Mouse (Mus musculus): ENCODE results near the gene Dazap2.

Dazap2 gene

GRCm38 (mm10) chr15:100636700-100637501 lies 21.8 kb downstream of the Dazap2 start, which contains the start of gene Smagp:
Gene Smagp (minus strand): TSS chr15:100636940.
- CTCF ChIA-PET, result interaction anchor here (0.5 to 1.3 kb wide), 5 partner anchors 9 to 1249 kb away, joined by 3 to 8 read pairs (median 3); no protein-coding TSS in a partner anchor

- CTCF ChIA-PET, result interaction anchor here (0.6 to 1.3 kb wide), 5 partner anchors 8 to 1249 kb away, joined by 3 to 8 read pairs (median 4); no protein-coding TSS in a partner anchor
Observed at GRCm38 (mm10) chr15:100637661-100638060, 22.5 kb downstream of the Dazap2 start.

DNA sequence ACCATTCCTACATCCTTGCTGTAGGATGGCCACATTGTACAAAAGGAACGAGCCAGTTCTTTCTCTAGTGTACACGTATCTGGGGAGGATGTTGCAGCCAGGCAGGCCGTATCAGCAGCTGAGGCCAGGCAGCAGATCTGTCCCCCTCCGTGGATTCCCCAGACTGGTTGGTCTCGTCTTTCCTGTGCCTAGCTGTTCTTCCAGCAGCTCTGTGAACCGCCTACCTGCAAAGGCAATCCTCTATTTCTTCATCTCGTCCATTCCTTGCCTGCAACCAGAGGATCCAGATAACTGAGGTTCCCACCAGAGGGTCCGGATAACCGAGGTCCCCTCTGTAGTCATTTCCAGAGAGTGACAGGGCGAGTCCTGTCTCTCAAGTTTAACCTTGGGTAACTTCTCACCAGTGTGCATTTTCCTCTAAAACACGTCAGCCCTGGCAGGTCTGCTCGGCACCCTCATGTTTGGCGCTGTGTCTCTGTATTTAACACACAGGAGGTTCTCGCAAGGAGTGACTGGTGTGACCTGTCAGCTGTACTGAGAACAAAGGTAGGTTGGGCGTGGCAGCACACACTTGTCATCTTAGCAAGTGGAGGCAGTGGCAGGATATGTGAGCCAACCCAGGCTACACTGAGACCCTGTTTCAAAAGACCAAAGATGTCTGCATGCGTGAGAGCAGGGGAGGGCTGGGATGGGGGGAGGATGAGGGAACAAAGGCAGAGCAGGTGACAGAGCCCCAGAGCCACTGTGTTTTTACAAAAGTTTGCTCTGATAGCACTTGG lies 25.0 kb downstream of the Dazap2 start:
- CTCF ChIA-PET, result interaction anchor here (0.6 kb wide), 1 partner anchor 87 kb away, joined by 8 read pairs; no protein-coding TSS in a partner anchor

DNA sequence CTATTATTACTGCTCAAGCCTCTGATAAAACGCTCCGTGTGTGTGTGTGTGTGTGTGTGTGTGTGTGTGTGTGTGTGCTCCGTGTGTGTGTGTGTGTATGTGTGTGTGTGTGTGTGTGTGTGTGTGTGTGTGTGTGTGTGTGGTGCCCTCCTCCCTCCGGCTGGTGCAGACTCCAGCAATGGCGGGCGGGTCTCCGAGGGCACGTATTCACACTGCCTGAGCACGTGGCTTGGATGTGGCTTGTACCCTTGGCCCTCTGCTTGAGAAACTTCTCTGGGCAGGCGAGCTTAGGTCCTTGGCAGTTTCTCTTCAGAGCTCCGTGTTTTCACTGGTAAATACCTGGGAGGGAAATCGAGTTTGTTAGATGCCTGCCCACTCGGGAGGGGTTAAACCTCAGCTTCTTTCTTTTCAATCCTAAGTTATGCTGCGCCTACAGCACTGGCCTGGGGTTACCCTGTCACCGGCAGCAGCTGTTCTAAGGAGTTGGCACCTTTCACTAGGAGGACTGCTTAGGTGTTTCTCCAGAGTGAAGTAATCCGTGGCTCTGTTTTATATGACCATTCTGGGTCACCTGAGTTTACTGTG lies 26.2 kb downstream of the Dazap2 start:
- CTCF ChIA-PET, result interaction anchor here (0.6 to 1.1 kb wide), 2 partner anchors 23 to 85 kb away, joined by 3 to 8 read pairs; no protein-coding TSS in a partner anchor

GRCm38 (mm10) chr15:100642451-100642850 lies 27.3 kb downstream of the Dazap2 start:
- CTCF ChIA-PET, result interaction anchor here (0.7 kb wide), 3 partner anchors 9 to 48 kb away, joined by 7 to 8 read pairs (median 8); no protein-coding TSS in a partner anchor

GRCm38 (mm10) chr15:100646161-100646560 lies 31.0 kb downstream of the Dazap2 start:
- CTCF ChIA-PET, result interaction anchor here (0.5 kb wide), 1 partner anchor 11 kb away, joined by 3 read pairs; no protein-coding TSS in a partner anchor

GRCm38 (mm10) chr15:100650111-100650510 lies 35.0 kb downstream of the Dazap2 start:
- CTCF ChIA-PET, result no interaction called here

GRCm38 (mm10) chr15:100651610-100652009 lies 36.5 kb downstream of the Dazap2 start:
- CTCF ChIA-PET, result interaction anchor here (0.6 to 0.7 kb wide), 2 partner anchors 9 to 1415 kb away, joined by 3 to 8 read pairs; no protein-coding TSS in a partner anchor

DNA sequence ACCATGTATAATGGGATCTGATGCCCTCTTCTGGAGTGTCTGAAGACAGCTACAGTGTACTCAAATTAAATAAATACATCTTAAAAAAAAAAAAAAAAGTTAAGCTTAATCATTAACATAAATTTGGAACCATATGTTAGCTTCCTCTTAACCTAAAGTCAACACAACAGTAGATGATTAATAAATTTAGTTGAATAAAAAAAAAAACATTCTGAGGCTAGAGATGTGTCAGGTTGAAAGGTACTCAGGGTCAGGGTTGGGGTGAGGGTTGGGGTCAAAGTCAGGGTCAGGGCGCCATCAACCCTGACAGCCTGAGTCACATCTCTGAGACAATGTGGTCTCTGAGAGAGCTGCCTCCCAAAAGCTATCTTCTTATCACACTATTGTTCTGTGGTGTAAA lies 39.1 kb downstream of the Dazap2 start:
- CTCF ChIA-PET, result interaction anchor here (0.7 to 0.8 kb wide), 2 partner anchors 11 to 49 kb away, joined by 3 to 4 read pairs; no protein-coding TSS in a partner anchor

DNA sequence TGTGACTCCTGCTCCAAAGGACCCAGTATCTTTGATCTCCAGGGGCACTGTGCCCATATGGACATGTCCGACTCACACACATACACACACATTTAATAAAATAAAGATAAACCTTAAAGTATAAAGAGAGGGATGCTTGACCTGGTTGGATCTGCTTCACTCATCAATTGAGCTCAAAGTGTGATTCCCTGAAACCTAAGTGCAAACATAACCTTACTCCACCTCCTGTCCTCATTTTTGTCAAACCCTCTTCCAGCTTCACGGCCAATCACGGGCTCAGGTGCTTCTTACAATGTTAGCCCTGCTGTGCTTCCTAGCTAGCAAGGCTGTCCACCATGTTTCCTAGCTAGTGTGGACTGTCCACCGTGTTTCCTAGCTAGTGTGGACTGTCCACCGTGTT lies 40.1 kb downstream of the Dazap2 start:
- CTCF ChIA-PET, result interaction anchor here (0.6 kb wide), 1 partner anchor 17 kb away, joined by 3 read pairs; no protein-coding TSS in a partner anchor

GRCm38 (mm10) chr15:100660306-100660705 lies 45.2 kb downstream of the Dazap2 start:
- CTCF ChIA-PET, result no interaction called here

DNA sequence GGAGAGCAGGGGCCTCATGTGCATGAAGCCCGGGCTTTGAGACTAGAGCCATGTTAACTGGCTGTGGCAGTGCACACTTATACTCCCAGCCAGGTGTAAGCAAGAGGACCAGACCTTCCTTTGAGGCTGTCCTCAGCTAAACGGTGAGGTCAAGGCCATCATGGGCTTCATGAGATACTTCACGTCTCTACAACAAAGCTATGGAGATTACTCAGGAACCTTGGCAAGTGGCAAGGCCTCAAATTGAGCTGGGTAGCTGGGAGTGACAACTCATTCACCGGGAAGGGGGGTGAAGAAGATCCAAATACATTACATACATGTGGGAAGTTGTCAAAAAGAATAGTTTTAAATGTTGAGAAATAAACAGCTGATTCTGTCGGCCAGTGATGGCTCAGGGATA lies 45.7 kb downstream of the Dazap2 start:
- CTCF ChIA-PET, result no interaction called here

DNA sequence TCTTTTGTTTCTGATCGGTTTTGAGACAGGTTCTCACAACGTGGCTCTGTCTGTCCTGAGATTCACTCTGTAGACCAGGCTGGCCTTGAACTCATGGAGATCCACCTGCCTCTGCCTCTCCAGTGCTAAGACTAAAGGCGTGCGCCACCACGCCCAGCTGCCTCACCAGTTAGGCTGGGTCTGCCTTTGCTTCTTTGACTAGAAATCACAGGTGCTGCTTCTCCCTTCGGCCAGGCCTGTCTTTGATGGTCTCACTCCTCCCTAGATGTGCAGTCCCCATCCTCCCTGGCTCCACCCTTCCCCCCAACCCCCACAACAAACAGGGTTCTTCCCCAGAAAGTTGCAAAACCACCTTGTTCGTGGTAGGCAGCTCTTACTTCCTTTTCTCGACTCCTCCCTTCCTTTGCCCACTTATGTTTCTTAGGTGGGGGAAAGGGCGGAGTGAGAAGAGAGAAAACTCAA lies 49.7 kb downstream of the Dazap2 start:
- CTCF ChIA-PET, result interaction anchor here (0.8 to 1.3 kb wide), 2 partner anchors 12 to 18 kb away, joined by 3 to 11 read pairs; no protein-coding TSS in a partner anchor

DNA sequence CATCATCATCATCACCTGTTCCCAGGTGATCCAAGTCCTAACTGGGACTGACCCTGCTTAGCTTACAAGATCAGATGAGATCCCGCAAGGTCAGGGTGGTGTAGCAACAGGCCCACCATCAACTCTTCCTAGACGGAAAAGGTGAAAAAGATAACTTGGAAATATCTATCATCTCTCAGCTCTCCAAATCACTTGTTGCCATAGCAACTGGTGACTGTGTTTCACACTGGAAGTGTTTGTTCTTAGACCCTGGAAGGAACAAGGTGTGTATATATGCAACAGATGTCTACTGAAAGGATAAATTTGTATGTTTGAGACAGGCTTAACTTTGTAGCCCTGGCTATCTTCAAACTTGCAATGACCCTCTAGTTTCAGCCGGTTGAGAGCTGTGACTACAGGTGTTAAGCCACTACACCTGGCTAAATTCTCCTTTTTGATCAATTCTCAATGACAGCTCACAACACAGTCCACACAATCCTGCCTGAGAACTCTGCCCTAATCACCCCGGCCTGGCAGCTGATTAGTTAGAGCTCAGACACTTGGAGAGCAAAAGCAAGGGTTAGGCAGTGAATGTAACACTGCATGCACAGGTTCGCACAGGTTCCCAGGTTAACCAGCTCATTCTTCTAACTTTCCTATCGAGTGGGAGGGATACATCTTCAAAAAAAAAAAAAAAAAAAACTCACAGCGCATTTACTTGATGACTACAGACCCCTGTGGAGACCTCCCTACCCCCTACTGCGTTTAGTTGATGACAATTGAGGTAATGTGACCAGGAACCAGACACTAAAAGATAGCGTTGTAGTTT lies 50.5 kb downstream of the Dazap2 start:
- CTCF ChIA-PET, result interaction anchor here (0.6 to 0.8 kb wide), 2 partner anchors 17 to 1392 kb away, joined by 4 to 11 read pairs; no protein-coding TSS in a partner anchor

DNA sequence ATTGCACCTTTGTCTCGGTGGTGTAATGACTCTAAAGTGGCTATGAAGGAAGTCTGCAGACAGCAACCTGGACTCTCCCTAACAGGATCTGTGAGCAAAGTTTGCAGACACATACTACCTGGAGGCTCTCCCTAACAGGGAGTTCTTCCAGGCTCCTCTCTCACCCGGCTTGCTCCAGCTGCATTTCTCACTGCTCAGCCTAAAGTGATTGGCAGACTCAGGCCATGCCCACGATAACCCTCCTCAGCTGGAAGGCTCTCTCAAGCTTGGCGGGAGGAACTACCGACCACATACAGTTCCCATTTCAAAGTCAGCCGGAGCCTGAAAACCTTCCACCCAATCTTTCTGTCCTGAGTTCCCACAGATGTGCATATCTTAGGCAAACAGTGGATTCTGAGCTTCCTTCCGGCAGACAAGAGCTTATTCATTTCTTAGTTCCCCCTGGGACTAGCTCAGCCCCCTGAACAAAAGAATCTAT lies 51.1 kb downstream of the Dazap2 start:
- CTCF ChIA-PET, result no interaction called here

DNA sequence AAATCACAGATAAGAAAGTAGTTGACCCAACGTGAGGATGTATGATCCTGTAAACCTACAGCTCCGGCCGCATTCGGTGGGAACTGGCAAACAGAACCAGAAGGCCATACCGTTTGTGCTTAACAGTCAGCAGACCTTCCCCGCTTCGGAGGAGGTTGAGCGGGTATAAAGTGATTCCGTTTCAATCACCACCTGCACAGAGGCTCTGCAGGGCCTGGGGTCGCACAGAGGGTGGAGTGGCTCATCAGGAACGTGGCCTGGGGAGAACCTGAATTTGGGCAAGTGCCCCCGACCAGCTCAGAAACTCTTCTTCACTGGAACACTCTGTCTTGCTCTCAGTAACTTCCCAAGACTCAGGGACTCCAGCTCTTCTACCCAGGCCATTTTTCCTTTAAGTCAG lies 51.7 kb downstream of the Dazap2 start:
- CTCF ChIA-PET, result no interaction called here

DNA sequence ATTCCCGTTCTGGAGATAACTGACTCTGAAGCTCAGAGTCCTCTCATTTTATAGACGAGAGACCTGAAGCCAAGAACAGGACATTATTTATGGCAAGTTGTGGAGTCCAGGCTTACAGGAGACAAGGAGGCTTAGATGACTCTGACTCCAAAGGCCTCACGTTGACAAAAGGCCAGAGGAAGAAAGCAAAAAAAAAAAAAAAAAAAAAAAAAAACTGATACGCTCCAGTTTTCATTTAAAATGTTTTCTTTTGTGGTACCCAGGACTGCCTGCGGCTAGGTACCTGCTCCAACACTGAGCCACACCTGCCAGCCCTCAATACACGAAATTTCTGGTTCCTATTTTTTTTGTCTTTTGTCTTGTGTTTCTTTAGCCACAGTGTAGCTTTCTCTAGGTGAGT lies 52.3 kb downstream of the Dazap2 start:
- CTCF ChIA-PET, result no interaction called here

DNA sequence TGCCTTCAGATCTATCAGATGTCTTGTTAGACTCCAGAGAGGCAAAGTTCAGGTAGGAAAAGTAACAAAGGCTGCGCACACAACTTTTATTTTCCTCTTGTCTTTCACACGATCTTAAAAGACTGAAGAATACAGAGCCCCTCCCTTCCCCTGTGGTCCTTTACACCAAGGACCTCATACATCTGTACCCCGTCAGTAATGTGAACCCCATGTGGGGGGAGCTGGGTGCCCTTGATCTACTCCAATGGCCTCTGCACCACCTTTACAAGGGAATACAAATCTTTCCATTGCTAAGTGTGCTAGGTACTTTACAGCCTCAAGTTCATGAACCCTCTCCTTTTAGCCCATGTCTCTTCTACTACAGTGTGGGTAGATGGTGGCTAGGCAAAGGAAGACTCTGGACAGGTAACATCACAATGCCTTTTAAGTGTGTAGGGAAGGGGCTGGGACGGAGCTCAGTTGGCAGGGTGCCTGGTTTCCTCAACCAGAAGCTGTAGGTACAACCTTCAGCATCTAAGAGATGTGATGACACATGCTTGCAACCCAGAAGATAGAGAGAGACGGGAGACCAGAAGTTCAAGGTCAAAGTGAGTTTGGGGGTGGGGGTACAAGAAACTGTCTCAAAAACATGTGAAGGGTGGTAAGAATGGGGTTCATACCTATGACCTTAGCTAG lies 52.9 kb downstream of the Dazap2 start:
- CTCF ChIA-PET, result interaction anchor here (0.7 kb wide), 1 partner anchor 37 kb away, joined by 15 read pairs; no protein-coding TSS in a partner anchor

GRCm38 (mm10) chr15:100669337-100669736 lies 54.2 kb downstream of the Dazap2 start, which contains the start of gene Bin2:
Gene Bin2 (minus strand): TSS chr15:100669553.
- CTCF ChIA-PET, result no interaction called here

- CTCF ChIA-PET, result no interaction called here
Observed at GRCm38 (mm10) chr15:100670004-100670403, 54.9 kb downstream of the Dazap2 start.

Measured in spleen, embryonic (tissue).